Mouse (Mus musculus) thymus, adult 2 months (tissue): ENCODE data around the gene Klf17.

Source experiments
- CTCF ChIP-seq: fragments of 200-500 bp; IDR thresholded peaks from 2 replicates; pipeline ENCODE4 v1.5.1; 2012; ENCODE audit warnings: mild to moderate bottlenecking, control low read depth, low read length, moderate library complexity, borderline replicate concordance; ENCODE audit not compliant: control insufficient read depth, poor library complexity, insufficient read depth; ENCODE audit errors: extremely low read depth
- POLR2A ChIP-seq: fragments of 200-500 bp; IDR thresholded peaks from 2 replicates; pipeline ENCODE4 v1.6.1; 2012; ENCODE audit warnings: mild to moderate bottlenecking, low read length, control low read depth, moderate library complexity; ENCODE audit not compliant: control insufficient read depth, poor library complexity, insufficient read depth; ENCODE audit errors: extremely low read depth

GRCm38 (mm10) chr4:117770935-117771334, 5.5 kb upstream of the Klf17 start:
- TF ChIP-seq CTCF: no peak
- no peak for TF ChIP-seq POLR2A
